Mouse (Mus musculus) left cerebral cortex, postnatal 10 days (tissue): ENCODE measurements around the gene Stk40. TPM values are rescaled to one million over a fixed set of nuclear protein-coding genes. Genes with fewer than 3 reads are reported as not detected.
A peak's percentile ranks its signal among the peaks of the same experiment; 100 is the strongest.
"Not testable (repeated sequence)": the region's sequence is repeated elsewhere in the genome, so short reads cannot be mapped to it uniquely, and the experiment has no call there.

Experiments used
- DNase-seq, 2 experiments: peaks; one replicate each; pipeline ENCODE4 v3.0.0; 2021 to 2022; ENCODE audit warnings: low spot score in 2 of 2, mixed read lengths in 1 of 2; ENCODE audit errors: extremely low spot score in 1 of 2
- intact Hi-C: fragments of 180-260 bp; cut with DNase I; formaldehyde crosslinking; loops from one replicate; pipeline ENCODE4 v1.15.1; 2025
- total RNA-seq, 2 experiments: library from RNA; stranded (reverse); gene quantifications; 2 replicates each; pipeline ENCODE4 v1.2.3; 2021

The Stk40 gene
- total RNA-seq, 2 experiments from 2014 or later = 18.6 to 25.9 TPM

DNA sequence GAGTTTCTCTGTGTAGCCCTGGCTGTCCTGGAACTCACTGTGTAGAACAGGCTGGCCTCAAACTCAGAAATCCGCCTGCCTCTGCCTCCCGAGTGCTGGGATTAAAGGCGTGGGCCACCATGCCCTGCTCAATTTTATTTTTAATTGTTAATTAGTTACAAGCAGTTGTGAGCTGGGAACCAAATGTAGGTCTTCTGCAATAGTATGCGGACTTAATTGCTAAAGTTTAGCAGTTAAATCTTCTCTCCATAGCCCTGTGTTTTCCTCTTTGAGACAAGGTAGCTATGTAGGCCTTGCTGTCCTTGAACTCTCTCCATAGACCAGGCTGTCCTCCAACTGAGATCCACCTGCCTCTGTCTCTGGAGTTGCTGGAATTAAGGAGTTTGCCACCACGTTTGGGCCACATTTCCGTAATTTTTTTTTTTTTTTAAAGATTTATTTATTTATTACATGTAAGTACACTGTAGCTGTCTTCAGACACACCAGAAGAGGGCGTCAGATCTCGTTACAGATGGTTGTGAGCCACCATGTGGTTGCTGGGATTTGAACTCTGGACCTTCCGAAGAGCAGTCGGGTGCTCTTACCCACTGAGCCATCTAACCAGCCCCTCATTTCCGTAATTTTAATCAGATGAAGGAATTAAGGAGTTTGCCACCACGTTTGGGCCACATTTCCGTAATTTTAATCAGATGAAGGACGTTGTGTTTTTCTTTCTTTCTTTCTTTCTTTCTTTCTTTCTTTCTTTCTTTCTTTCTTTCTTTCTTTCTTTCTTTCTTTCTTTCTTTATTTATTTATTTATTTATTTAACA is 7.9 kb upstream of the Stk40 start:
- intact Hi-C loops, DNase-seq: not testable (repeated sequence)

DNA sequence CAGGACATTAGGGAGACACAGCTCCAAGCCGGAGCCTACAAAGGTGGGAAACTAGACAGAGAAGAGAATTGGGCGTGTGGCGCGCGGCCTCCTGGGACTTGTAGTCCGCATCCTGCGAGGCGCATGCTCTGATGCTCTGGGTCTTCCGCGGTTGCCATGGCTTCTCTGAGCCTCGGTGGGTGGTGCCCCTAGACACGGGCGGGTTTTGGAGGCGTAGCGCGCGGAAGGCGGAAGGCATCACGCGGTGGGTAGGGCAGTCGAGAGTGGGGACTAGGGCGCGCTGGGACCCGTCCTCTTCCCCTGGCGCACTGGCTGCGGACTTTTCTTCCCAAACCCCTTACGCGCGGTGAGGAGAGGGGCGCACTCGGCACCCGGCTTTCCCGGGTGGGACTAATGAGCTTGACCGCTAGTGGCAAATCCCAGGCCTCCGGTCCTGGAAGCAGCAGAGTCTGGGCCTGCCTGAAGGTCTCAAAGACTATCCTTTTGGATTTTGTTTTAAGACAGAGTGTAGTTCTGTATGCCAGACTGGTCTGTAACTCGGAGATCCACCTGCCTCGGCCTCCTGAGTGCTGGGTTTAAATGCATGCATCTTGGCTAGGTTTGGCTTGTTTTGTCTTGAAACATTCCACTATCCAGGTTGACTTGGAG is 7.2 kb upstream of the Stk40 start, which contains the start of gene Lsm10:
TSS of gene Lsm10 (plus strand) at position 160 of the 648 bp plus-strand sequence.
- intact Hi-C loops = no loop called here

DNA sequence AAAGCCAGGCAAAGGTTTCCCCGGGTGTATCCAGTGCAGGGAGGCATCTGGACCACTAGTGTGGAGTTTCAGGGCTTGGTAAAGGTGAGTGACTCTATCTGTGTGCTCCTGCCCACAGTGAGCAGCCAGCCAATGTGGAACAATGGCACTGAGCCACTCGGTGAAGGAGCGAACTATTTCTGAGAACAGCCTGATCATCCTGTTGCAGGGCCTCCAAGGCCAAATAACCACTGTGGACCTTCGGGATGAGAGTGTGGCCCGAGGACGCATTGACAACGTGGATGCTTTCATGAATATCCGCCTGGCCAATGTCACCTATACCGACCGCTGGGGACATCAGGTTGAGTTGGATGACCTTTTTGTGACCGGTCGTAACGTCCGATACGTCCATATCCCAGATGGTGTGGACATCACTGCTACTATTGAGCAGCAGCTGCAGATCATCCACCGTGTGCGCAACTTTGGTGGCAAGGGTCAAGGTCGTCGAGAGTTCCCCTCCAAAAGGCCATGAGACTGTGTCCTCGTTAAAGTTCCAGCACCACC is 6.0 kb upstream of the Stk40 start:
- no peak for DNase-seq
- intact Hi-C loops = no loop called here

More for the DNA sequence above, 7.2 kb upstream of the Stk40 start, which contains the start of gene Lsm10:
- peak; percentile 96 to 97 for DNase-seq

DNA sequence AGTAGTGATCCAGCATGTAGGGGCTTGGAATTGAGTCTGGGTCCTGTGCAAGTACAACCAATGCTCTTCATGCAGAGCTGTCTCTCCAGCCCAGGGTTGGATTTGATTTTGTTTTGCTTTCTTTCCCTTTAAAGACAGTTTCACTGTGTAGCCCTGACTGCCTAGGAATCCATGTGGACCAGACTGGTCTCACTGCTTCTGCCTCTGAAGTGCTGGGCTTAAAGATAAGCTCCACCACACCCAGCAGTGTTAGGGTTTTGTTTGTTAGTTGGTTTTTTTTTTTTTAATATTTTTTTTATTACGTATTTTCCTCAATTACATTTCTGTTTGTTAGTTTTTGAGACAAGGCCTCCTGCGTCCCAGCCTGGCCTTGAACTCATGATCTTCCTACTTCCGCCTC is 4.4 kb upstream of the Stk40 start:
- intact Hi-C loops = no loop called here
- no peak for DNase-seq

DNA sequence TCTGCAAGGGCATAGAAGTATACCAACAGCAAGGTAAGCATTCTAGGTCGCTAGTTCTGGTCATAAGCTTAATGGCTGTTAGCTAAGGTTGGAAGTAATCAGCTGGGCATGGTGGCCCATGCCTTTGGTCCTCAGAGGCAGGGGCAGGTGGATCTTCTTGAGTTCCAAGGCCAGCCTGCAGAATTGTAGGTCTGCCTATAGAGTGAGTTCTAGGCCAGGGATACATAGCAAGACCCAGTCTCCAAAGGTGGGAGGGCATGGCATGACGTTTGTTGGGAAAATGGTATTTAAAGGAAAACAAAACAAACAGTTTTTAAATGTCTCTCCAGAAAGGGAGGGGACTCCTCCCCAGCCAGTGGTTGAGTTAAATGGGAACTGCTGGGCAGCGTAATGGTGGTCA is 3.0 kb upstream of the Stk40 start:
- DNase-seq = no peak

DNA sequence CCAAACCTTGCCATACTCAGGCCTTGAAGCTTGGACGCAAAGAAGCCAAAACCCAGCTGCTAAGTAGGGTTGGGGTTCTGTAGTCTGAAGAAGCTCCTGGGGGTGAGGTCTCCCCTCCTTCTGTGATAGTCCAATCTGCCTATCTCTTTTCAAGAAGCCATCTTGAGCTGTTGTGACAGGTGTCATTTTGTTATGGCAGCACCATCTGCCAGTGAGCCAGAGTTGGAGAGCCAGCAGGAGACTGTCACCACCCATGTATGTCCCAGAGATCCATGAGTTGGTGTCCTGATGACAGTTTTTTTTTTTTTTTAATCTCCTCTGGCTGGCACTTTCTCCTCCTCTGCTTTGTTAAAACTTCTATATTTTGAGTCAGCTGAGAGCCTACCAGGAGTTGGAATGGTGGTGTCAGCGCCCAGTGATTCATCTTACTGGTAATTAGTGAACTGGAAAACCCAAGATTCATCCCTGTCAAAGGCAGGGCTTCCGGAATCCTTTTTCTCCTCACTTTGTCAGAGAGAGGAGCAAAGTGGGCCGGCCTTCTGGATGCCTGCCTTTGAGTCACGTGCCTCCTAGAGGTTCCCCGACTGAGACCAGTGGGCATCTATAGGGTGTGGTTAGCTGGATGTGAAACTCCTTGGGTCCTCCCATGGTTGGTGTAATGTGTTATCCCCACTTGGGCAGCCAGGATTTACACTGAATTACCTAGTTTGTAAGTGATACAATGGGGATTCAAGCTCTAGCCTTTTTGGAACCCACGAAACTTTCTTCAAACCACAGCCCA is 1.5 kb upstream of the Stk40 start:
- intact Hi-C loops = no loop called here
- DNase-seq = no peak

More for the DNA sequence above, 3.0 kb upstream of the Stk40 start:
- intact Hi-C loops = no loop called here

DNA sequence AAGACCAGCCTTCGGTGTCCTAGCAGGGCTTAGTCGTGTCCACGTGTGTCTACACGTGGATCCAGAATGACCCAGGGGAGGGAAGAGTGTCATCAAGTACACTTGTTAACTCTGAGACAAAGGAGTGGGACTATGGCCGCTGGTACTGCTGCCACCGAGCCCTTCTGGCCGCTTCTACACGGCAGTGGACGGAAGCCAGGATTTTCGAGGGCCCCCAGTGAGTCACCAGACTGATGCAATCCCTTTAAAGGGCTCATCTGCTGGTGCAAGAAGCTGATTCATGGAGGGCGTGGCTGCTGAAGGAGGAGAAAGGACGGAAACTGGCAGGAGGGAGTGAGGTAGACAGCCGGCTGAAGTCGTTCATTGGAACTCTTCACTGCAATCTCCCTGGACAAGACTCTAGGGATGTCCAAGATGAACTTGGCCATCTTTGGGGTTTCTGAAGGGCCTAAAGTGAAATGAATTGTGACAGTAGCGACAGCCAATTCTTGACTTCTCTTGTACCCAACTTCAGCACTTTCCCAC is 638 bp upstream of the Stk40 start:
- intact Hi-C loops = no loop called here
- DNase-seq = peak; percentile 74 to 92

DNA sequence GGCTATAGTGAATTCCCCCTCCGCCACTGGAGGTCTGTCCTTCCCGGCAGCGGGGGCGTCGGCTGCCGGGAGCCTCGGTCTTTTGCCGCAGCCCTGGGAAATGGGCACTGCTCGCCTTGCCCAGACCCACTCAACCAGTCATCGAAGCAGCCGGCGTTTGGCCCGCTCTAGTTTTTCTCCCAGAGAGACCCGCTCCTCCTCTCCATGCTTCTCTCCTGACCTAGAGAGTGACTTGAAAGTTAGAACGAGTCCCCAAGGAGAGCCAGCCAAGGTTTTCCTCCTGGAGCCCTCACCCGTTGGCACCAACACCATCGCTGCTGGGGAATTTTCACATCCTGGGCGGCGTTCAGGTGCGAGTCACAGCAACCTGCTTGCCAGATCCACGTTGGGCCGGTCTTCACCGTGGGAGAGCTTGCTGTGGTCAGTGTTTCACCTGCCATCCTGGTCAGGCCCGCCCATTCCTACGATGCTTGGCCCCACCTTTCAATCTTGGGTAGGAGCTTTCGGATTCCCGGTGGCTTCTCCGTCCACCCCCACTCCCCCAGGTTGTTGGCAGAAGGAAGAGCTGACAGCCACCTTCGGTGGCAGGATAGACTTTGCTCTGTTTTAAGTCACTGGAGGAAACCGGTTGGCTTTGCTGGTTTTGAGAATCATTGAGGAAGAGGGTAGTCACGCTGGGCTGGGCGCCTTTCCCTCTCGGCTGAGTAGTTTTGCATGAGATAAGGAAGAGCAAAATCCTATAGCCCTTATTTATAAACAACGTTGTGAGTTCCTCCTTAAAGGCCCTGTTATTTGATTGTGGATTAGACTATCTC is 711 bp downstream of the Stk40 start:
- intact Hi-C loops = no loop called here
- DNase-seq = no peak

DNA sequence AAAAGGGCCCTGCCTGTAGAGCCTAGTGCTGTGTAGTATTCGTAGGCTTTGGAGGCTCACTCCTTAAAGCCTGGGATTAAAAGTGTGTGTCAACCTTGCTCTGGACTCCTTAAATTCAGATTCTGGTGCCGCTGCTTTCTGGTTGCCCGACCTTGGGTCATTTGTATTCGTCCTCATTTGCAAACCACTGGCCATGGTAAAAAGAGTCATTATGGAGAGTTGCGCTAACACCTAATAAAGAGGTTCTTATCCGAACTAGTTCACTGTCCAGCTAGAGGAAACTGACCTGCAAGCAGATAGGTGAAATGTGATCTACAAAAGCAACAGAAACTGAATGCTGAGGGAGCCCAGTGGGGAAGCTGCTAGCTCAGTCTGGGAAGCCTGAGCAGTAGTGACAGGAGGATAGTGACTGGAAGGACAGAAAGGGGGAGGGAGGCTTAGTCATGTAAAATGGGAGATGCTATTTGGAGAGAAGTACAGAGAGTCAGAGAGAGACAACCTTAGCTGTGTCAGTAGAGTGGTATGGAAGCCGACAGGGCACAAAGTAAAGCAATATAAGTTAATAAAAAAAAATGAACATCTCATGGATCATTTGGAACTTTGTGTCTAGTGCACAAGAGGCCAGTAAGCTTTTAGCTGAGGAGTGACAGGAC is 1.5 kb downstream of the Stk40 start:
- no peak for DNase-seq
- intact Hi-C loops = no loop called here

DNA sequence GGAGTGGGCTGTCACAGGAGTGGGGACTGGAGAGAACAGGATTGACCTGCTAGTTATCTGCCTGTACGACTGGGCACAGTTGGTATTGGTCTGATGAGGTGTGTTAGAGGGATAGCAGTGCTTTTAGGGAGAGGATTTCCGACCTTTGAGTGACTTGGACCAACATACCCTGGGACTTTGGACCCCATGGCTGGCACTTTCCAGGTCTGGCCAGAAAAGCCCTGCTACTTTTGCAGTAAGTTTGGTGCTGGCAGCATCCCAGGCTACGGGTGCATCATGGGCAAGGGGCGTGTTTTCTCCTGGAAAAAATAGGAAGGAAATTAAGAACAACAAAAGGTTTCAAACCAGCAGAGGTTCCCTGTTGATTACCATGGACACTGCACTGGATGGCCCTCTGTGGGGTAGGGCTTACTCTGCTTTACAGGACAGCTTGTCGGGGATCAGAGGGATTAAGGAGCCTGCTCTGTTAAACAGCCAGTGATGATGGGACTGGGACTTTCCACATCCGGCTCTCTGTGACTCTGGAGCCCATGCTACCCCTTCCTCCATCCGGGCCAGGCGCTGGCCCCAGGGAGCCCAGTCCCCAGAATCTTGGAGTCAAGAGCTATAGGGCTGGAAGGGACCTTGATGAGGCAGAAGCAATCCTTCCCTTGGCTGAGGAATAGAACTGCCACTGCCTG is 4.4 kb downstream of the Stk40 start:
- intact Hi-C loops = no loop called here
- peak in 1 of 2 experiments; percentile 64 for DNase-seq

DNA sequence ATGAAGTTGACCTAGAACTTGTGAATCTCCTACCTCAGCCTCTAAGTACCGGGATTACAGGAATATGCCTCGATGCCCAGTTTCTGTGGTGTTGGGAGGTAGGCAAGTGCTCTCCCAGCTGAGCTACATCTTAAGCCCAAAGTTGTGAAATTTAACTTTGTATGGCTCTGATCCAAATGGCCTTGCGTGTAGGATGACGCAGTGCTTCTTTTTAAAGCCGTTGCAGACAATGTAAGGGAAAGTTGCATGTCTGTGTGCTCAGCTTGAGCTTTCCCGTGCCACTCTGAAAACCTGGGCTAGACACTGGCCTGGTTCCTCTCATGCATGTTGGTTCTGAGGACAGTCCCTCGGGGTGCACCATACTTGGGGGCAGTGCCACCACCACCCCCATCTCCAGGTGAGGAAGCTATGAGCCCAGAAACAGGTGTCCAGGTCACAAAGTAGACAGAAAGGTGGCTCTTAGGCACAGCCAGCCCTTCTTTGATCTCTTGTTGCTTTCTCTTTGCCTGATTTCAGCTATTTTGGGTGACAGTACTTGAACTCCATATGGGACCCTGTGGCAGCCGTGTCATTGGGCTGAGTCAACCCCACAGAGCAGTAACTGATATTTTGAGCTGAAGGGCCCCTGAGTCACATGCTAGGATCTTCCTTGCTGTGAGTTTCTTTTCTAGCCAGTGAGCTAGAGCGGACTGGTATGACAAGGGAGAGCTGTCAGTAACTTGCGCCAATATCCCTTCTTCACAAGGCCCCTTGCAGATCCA is 6.0 kb downstream of the Stk40 start:
- DNase-seq = no peak
- intact Hi-C loops = no loop called here

DNA sequence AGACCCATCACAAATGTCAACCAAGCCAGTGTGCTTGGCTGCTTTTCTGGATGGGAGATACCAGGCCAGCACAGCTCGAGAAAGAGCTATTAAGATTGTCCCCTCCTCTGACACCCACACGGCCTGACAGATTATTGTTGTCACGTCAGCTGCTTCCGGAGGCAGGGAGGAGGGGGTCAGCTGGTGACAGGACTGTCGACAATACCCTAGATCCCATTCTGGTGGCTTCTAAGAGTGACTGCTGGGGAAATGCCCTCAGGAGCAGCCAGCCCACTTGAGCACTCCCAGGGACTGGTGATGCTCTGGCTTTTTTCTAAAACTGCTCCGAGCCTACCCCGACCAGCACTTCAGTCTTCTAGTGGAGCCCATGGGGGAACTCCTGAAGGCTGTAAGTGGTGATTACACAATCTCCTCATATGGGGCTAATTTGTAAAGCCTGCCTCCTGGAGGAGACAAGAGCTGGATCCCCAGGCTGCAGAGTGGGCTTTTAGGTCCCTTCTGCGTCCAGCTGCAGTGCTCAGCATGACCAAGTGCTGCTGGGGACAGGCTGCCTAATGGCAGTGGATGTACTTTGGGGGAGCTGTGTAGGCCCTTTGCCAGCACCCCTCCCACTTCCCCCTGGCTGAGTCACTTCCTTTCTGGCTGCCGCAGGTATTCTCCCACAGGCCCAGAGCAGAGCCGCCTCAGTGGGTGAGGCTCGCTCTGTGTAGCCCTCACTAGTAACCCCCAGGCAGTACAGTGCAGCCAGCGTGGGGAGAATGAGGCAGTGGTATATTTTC is 6.8 kb downstream of the Stk40 start:
- intact Hi-C loops = no loop called here
- DNase-seq = peak; percentile 46 to 89

DNA sequence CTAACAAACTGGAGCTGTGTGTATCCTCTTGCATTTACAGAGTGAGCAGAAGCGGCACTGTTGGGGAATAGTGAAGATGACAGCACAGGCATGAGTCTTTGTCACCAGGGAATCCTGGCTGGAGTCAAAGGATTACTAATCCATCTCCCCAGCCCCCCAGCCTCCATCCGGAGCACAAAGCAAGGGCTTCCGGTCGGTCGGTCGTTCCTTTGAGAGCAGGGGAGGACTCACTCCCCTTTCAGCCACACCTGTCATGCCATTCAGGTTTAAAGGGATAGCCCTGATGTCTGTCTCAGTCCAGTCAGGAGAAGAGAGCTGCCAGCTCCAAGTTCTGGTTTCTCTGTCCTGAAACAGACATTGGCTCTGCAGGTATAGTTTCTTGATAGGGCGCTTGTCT is 7.4 kb downstream of the Stk40 start:
- intact Hi-C loops = no loop called here
- DNase-seq = peak in 1 of 2 experiments; percentile 71

DNA sequence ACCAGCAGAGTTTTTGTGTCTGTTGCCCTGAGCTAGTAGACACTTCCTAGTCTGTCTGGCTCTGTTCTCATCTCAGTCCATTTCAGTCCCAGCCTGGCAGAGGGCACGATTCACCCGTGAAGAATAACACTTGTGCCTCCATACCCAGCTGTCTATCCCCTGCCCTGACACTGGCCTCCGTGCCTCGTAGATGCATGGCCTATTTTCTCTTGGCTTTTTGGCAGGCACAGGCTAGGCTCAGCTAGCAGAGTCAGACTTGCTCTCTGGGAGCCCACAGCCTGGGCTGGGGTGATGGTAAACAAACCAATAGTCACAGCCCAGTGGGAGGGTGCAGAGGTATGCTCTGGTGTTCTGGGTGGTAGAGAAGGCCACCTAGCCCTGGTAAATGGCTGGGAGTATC is 9.5 kb downstream of the Stk40 start:
- no peak for DNase-seq
- intact Hi-C loops = no loop called here

DNA sequence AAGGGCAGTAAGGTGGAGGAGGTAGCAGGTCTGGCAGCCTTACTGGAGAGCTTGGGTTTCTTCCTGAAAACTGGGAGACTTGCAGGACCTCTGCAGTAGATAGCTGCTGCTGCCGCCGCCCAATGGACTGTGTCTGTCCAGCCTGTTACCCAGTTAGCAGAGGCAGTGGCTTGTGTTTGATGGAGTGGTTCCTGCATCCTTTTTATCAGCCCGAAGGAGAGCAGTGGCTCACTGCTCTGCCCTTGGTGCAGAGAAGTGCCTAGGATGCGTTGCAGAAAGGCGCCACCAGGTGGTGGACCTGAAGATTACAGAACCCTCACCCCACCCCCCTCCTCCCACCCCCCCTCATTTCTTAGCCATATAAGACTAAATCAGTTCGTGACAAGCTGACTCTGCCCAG is 10.2 kb downstream of the Stk40 start:
- DNase-seq = peak in 1 of 2 experiments; percentile 63
- intact Hi-C loops = loop anchor here (1.0 kb wide), 1 partner anchor 27 kb away; no protein-coding TSS in a partner anchor

DNA sequence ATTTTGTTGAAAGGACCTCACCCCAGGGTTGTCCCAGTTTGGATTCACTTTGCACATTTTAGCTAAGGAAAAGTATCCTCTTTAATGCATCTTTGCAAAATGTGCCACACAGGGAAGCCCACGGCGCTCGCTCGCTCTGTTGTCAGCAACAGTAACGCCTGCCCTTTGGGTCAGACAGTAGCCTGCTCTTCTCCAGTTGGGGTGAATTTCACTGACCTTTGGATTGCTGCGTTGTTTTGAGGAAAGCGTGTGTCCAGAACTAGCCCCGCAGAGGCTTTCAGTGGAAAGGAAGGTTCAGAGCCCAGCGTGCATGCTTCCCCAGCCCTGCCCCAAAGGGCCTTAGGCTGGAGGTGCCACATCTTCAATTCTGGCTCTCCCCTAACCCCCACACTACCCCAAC is 11.7 kb downstream of the Stk40 start:
- intact Hi-C loops = no loop called here
- no peak for DNase-seq
